Mouse (Mus musculus) hindbrain, embryonic 12.5 days (tissue): Measurements from ENCODE around the gene Plrg1. TPM values are rescaled to one million over a fixed set of nuclear protein-coding genes. Genes with fewer than 3 reads are reported as not detected.

Source experiments
- ATAC-seq: fragments of 200-750 bp; cut with Nextera tagmentation; 2 replicates; pipeline ENCODE4 v1.8.0; 2017; ENCODE audit warnings: moderate TSS enrichment; ENCODE audit not compliant: low FRiP score
- H3K27ac ChIP-seq: fragments of 300-500 bp; sonication (generic); 2 replicates; pipeline ENCODE4 v1.5.1; 2016; ENCODE audit warnings: mild to moderate bottlenecking
- H3K27me3 ChIP-seq: fragments of 300-500 bp; sonication (generic); 2 replicates; pipeline ENCODE4 v1.6.1; 2016; ENCODE audit warnings: mild to moderate bottlenecking
- H3K36me3 ChIP-seq: fragments of 300-500 bp; sonication (generic); 2 replicates; pipeline ENCODE4 v1.6.1; 2016; ENCODE audit warnings: mild to moderate bottlenecking
- H3K4me1 ChIP-seq: fragments of 300-500 bp; sonication (generic); 2 replicates; pipeline ENCODE4 v1.6.1; 2016
- H3K4me2 ChIP-seq: fragments of 300-500 bp; sonication (generic); replicated peaks from 2 replicates; pipeline ENCODE4 v1.6.1; 2016; ENCODE audit warnings: mild to moderate bottlenecking
- H3K4me3 ChIP-seq: fragments of 300-500 bp; sonication (generic); 2 replicates; pipeline ENCODE4 v1.5.1; 2016; ENCODE audit warnings: mild to moderate bottlenecking
- H3K9ac ChIP-seq: fragments of 300-500 bp; sonication (generic); 2 replicates; pipeline ENCODE4 v1.6.1; 2016; ENCODE audit warnings: mild to moderate bottlenecking, moderate library complexity
- H3K9me3 ChIP-seq: fragments of 300-500 bp; sonication (generic); replicated peaks from 2 replicates; pipeline ENCODE4 v1.6.1; 2016; ENCODE audit warnings: mild to moderate bottlenecking
- WGBS: fragments of 180-500 bp; shearing (Covaris S2); methylation state at CpG from one replicate; pipeline ENCODE4 v1.1.7; 2016; 5-methylcytosine and 5-hydroxymethylcytosine counted together
- polyA plus RNA-seq: library from polyadenylated mRNA; unstranded; fragments of >200 nt; fragmentation: Nextera tagmentation; extraction: Ambion mirVana; gene quantifications from 2 replicates; pipeline ENCODE4 v1.2.1, GENCODE M21; 2016

Gene Plrg1
- polyA plus RNA-seq, 1 experiment from 2014 or later = 106 TPM

- Histone ChIP-seq H3K9me3 (no peaks in the 10 kb centered on the region), H3K9ac (no peak overlapping the region), H3K27ac (no peak overlapping the region), H3K4me2 (no peak overlapping the region), H3K4me3 (no peak overlapping the region), H3K4me1 (no peaks in the 10 kb centered on the region), H3K36me3 (no peaks in the 10 kb centered on the region), H3K27me3 (no peaks in the 10 kb centered on the region)
- ATAC-seq = no peak
- WGBS = 88% methylated on average over 9 of the region's 9 CpGs
Observed at GRCm38 (mm10) chr3:83027546-83028251, 27.6 kb upstream of the Plrg1 start.

GRCm38 (mm10) chr3:83030331-83030730 is 25.0 kb upstream of the Plrg1 start:
- no peaks in the 10 kb centered on the region for H3K4me1 ChIP-seq
- H3K27ac ChIP-seq = no peak overlapping the region
- no peak overlapping the region for H3K4me3 ChIP-seq
- H3K9ac ChIP-seq = no peak overlapping the region
- H3K4me2 ChIP-seq = no peak overlapping the region
- no peak for ATAC-seq
- no peaks in the 10 kb centered on the region for H3K9me3 ChIP-seq
- 91% methylated on average over 4 of the region's 4 CpGs for WGBS
- H3K36me3 ChIP-seq = no peaks in the 10 kb centered on the region
- H3K27me3 ChIP-seq = no peaks in the 10 kb centered on the region

GRCm38 (mm10) chr3:83032746-83033308 is 22.5 kb upstream of the Plrg1 start:
- Histone ChIP-seq H3K9me3 (no peaks in the 10 kb centered on the region), H3K4me1 (no peaks in the 10 kb centered on the region), H3K9ac (no peak overlapping the region), H3K27me3 (no peaks in the 10 kb centered on the region), H3K4me2 (peak overlapping the region; percentile 33), H3K27ac (no peak overlapping the region), H3K4me3 (no peak overlapping the region), H3K36me3 (no peaks in the 10 kb centered on the region)
- ATAC-seq = peak; percentile 56; the same call in 1 of the 2 replicates
- WGBS = 44% methylated on average over 13 of the region's 13 CpGs

GRCm38 (mm10) chr3:83033801-83034200 is 21.5 kb upstream of the Plrg1 start:
- no peak overlapping the region for H3K4me3 ChIP-seq
- H3K27me3 ChIP-seq = no peaks in the 10 kb centered on the region
- H3K27ac ChIP-seq = no peak overlapping the region
- H3K4me1 ChIP-seq = no peaks in the 10 kb centered on the region
- no peak for ATAC-seq
- no peak overlapping the region for H3K9ac ChIP-seq
- H3K36me3 ChIP-seq = no peaks in the 10 kb centered on the region
- H3K4me2 ChIP-seq = no peak overlapping the region
- WGBS = 84% methylated on average over 8 of the region's 8 CpGs
- no peaks in the 10 kb centered on the region for H3K9me3 ChIP-seq

GRCm38 (mm10) chr3:83038865-83039264 is 16.5 kb upstream of the Plrg1 start:
- WGBS = 89% methylated on average over 2 of the region's 2 CpGs
- no peak for ATAC-seq
- Histone ChIP-seq H3K9ac (no peak overlapping the region), H3K4me2 (no peak overlapping the region), H3K4me3 (no peak overlapping the region), H3K27ac (no peak overlapping the region), H3K27me3 (no peaks in the 10 kb centered on the region), H3K9me3 (no peaks in the 10 kb centered on the region), H3K4me1 (no peaks in the 10 kb centered on the region), H3K36me3 (no peaks in the 10 kb centered on the region)

GRCm38 (mm10) chr3:83039666-83040065 is 15.7 kb upstream of the Plrg1 start:
- no peak overlapping the region for H3K4me3 ChIP-seq

GRCm38 (mm10) chr3:83042451-83042850 is 12.9 kb upstream of the Plrg1 start:
- Histone ChIP-seq H3K4me3 (no peak overlapping the region), H3K27ac (no peak overlapping the region), H3K27me3 (no peaks in the 10 kb centered on the region), H3K9me3 (no peaks in the 10 kb centered on the region), H3K4me2 (no peak overlapping the region), H3K4me1 (no peaks in the 10 kb centered on the region), H3K36me3 (no peaks in the 10 kb centered on the region), H3K9ac (no peak overlapping the region)
- WGBS = 92% methylated on average over 5 of the region's 5 CpGs
- no peak for ATAC-seq

More at GRCm38 (mm10) chr3:83039666-83040065, 15.7 kb upstream of the Plrg1 start:
- ATAC-seq = no peak
- no peaks in the 10 kb centered on the region for H3K4me1 ChIP-seq
- 78% methylated on average over 4 of the region's 4 CpGs for WGBS
- no peak overlapping the region for H3K27ac ChIP-seq
- H3K27me3 ChIP-seq = no peaks in the 10 kb centered on the region
- no peak overlapping the region for H3K4me2 ChIP-seq
- H3K9me3 ChIP-seq = no peaks in the 10 kb centered on the region
- no peaks in the 10 kb centered on the region for H3K36me3 ChIP-seq
- no peak overlapping the region for H3K9ac ChIP-seq

GRCm38 (mm10) chr3:83046649-83047048 is 8.7 kb upstream of the Plrg1 start:
- no peak overlapping the region for H3K27ac ChIP-seq
- 88% methylated on average over 11 of the region's 11 CpGs for WGBS
- no peaks in the 10 kb centered on the region for H3K9me3 ChIP-seq
- no peaks in the 10 kb centered on the region for H3K27me3 ChIP-seq
- H3K4me2 ChIP-seq = no peak overlapping the region
- H3K4me3 ChIP-seq = no peak overlapping the region
- H3K4me1 ChIP-seq = no peaks in the 10 kb centered on the region
- no peaks in the 10 kb centered on the region for H3K36me3 ChIP-seq
- ATAC-seq = no peak
- H3K9ac ChIP-seq = no peak overlapping the region

- H3K9ac ChIP-seq = no peak within 1 kb of the TSS
- WGBS = 79% methylated on average over 8 of the region's 8 CpGs
- no peaks in the 10 kb centered on the region for H3K9me3 ChIP-seq
- no peaks in the 10 kb centered on the region for H3K4me1 ChIP-seq
- no peak within 1 kb of the TSS for H3K27ac ChIP-seq
- H3K4me2 ChIP-seq = no peak within 1 kb of the TSS
- H3K27me3 ChIP-seq = no peaks in the 10 kb centered on the region
- no peak for ATAC-seq
- H3K36me3 ChIP-seq = no peaks in the 10 kb centered on the region
- no peak within 1 kb of the TSS for H3K4me3 ChIP-seq
Observed at GRCm38 (mm10) chr3:83049680-83050079, 5.6 kb upstream of the Plrg1 start, which contains the start of gene Fgb. Gene Fgb (minus strand): TSS chr3:83049863.

- no peaks in the 10 kb centered on the region for H3K27me3 ChIP-seq
- H3K4me1 ChIP-seq = no peaks in the 10 kb centered on the region
- no peak overlapping the region for H3K27ac ChIP-seq
- H3K9ac ChIP-seq = no peak overlapping the region
- H3K4me2 ChIP-seq = no peak overlapping the region
- WGBS = 80% methylated on average over 5 of the region's 5 CpGs
- ATAC-seq = no peak
- no peaks in the 10 kb centered on the region for H3K9me3 ChIP-seq
- no peaks in the 10 kb centered on the region for H3K36me3 ChIP-seq
- no peak overlapping the region for H3K4me3 ChIP-seq
Observed at GRCm38 (mm10) chr3:83050661-83051060, 4.7 kb upstream of the Plrg1 start.

GRCm38 (mm10) chr3:83052102-83052501 is 3.2 kb upstream of the Plrg1 start:
- H3K4me1 ChIP-seq = peaks cover 9% of the 10 kb centered on the region
- no peak for ATAC-seq
- H3K27ac ChIP-seq = no peak overlapping the region
- no peaks in the 10 kb centered on the region for H3K9me3 ChIP-seq
- WGBS = 78% methylated on average over 5 of the region's 5 CpGs
- no peak overlapping the region for H3K9ac ChIP-seq
- no peak overlapping the region for H3K4me2 ChIP-seq
- no peaks in the 10 kb centered on the region for H3K27me3 ChIP-seq
- H3K36me3 ChIP-seq = no peaks in the 10 kb centered on the region
- no peak overlapping the region for H3K4me3 ChIP-seq

GRCm38 (mm10) chr3:83053126-83053525 is 2.2 kb upstream of the Plrg1 start:
- no peaks in the 10 kb centered on the region for H3K27me3 ChIP-seq
- H3K4me2 ChIP-seq = no peak overlapping the region
- H3K9me3 ChIP-seq = no peaks in the 10 kb centered on the region
- H3K4me3 ChIP-seq = no peak overlapping the region
- ATAC-seq = no peak
- H3K36me3 ChIP-seq = 0 out of 2 replicates have a peak, but pooled peaks cover 4% of the 10 kb centered on the region
- H3K9ac ChIP-seq = no peak overlapping the region
- 93% methylated on average over 7 of the region's 7 CpGs for WGBS
- no peak overlapping the region for H3K27ac ChIP-seq
- peaks cover 9% of the 10 kb centered on the region for H3K4me1 ChIP-seq

- peaks cover 9% of the 10 kb centered on the region for H3K4me1 ChIP-seq
- H3K9ac ChIP-seq = no peak overlapping the region
- H3K27ac ChIP-seq = no peak overlapping the region
- H3K4me3 ChIP-seq = no peak overlapping the region
- H3K27me3 ChIP-seq = no peaks in the 10 kb centered on the region
- peaks cover 8% of the 10 kb centered on the region for H3K36me3 ChIP-seq
- H3K4me2 ChIP-seq = no peak overlapping the region
- no peaks in the 10 kb centered on the region for H3K9me3 ChIP-seq
- WGBS = 38% methylated on average over 10 of the region's 10 CpGs
- no peak for ATAC-seq
Observed at GRCm38 (mm10) chr3:83053758-83054157, 1.6 kb upstream of the Plrg1 start.
